Mouse (Mus musculus) T-helper 2 cell (primary cell): ENCODE results near the gene Tmem248.

ENCODE experiments used
- in situ Hi-C: fragments of 300-600 bp; cut with MboI, MseI; formaldehyde crosslinking; loops from one replicate; pipeline ENCODE4 v1.15.1; 2025; ENCODE audit warnings: high pct_unique_total_duplicates

Gene Tmem248

DNA sequence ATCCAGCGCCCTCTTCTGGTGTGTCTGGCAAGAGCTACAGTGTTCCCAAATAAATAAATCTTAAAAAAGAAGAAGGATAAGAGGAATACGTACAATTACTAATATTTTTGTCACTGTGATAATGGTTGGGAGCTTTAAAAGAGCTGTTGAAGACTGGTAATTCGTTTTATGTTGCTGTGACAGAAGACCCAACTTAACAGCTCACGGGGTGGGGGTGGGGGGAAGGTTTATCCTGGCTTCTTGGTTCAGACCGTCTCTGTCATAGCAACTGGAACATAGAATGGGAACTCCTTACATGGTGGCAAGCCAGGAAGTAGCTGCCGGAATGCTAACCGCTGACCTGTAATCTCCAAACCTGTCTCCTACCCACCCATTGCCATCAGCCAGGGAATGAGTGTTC, at the start of gene Tmem248:
Gene Tmem248, plus strand, starts transcription at position 301 of the 400 bp plus-strand sequence.
- in situ Hi-C loops = loop anchor here (25.0 kb wide), 1 partner anchor 479 kb away; the partner anchor contains the start of gene Nipsnap2

GRCm38 (mm10) chr5:130169109-130169508, 47.8 kb upstream of the Tmem248 start:
- in situ Hi-C loops = no loop called here

- in situ Hi-C loops = no loop called here
Measured at GRCm38 (mm10) chr5:130170666-130171422, 46.0 kb upstream of the Tmem248 start.

DNA sequence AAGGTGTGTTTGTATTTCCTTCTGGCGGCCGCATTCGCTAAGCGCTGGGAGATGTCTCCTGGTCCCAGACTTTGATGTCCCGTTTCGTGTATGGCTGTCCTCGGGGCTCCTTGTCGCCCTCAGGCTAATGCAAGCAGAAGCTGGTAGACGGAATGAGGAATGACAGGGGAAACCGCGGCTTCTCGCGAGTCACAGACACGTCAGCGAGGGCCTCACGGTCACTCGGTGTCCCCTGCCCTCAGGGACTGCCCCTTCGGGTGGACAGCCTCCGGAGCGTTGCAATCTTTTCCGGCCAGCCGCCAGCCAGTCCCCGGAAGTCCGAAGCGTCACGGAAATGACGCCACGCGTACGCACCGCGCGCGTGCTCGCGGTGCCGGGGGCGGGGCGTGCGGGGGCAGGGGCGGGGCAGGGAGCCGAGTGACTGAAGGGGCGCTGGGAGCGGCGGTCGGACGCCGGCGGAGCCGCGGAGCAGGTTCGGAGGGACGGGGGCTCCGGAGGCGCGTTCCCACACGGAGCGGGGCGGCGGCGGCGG, 45.4 kb upstream of the Tmem248 start, which contains the start of gene Rabgef1:
Gene Rabgef1, plus strand, starts transcription at position 376 of the 532 bp plus-strand sequence.
- in situ Hi-C loops = no loop called here

GRCm38 (mm10) chr5:130171956-130172601, 44.8 kb upstream of the Tmem248 start:
- in situ Hi-C loops = no loop called here

DNA sequence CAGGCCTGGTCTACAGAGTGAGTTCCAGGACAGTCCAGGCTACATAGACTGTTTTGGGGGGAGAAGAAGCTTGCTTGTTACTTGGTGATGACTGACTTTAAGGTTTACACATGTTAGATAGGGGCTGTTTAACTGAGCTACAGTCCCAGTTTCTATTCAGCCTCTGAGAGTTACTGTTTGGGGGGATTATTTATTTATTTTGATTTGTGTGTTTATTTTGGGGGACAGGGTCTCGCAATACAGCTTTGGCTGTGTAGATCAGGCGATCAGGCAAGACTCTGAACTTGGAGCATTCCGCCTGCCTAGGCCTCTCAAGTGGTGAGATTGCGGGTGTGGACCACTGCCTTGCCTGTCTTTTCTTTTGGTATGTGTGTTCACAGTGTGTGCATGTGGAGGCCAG, 43.9 kb upstream of the Tmem248 start:
- in situ Hi-C loops = no loop called here

GRCm38 (mm10) chr5:130177871-130178270, 39.0 kb upstream of the Tmem248 start:
- in situ Hi-C loops = no loop called here

- in situ Hi-C loops = no loop called here
Measured at GRCm38 (mm10) chr5:130180362-130180761, 36.5 kb upstream of the Tmem248 start.

GRCm38 (mm10) chr5:130181740-130182540, 34.9 kb upstream of the Tmem248 start:
- in situ Hi-C loops = no loop called here

DNA sequence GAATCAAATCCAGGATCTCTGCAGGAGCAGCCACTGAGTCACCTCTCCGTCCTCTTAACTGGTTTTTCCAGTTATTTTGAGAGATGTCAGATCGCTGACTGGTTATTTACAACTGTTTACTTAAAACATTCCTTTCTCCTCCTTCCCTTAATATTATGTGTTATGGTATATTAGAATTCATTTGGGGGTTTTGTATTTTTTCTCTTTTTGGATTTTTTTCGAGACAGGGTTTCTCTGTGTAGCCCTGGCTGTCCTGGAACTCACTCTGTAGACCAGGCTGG, 34.4 kb upstream of the Tmem248 start:
- in situ Hi-C loops = no loop called here

DNA sequence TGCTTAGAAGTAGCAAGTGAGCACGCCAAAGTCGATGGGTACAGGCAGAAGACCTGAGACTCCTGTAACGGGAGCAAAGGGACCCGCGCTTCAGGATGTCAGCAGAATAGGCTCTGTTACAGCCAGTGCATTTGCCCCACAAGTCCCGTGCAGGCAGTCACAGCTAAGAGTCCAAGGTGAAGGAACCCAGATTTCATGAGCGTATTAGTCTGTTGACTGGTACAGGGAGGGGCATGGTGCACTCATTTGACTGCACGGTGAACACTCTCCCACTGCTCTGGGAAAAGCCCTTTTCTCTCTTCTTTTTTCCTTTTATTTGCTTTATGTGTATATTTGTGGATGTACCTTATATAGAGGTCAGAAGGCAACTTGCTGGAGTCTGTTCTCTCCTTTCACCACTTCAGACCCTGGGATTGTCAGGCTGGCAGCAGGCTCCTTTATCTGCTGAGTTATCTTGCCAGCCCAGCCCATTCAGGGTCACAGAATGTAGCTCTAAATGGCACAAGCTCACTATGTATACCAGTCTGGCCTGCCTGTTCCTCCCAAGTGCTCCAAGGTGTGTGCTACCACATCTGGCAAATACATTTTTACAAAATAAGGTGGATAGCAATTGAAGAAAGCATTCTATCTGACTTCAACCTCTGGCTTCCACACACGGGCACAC, 32.6 kb upstream of the Tmem248 start:
- in situ Hi-C loops = no loop called here

GRCm38 (mm10) chr5:130185312-130185711, 31.6 kb upstream of the Tmem248 start:
- in situ Hi-C loops = no loop called here

GRCm38 (mm10) chr5:130187383-130187782, 29.5 kb upstream of the Tmem248 start:
- in situ Hi-C loops = no loop called here

- in situ Hi-C loops = no loop called here
Measured at GRCm38 (mm10) chr5:130190909-130191308, 26.0 kb upstream of the Tmem248 start.

DNA sequence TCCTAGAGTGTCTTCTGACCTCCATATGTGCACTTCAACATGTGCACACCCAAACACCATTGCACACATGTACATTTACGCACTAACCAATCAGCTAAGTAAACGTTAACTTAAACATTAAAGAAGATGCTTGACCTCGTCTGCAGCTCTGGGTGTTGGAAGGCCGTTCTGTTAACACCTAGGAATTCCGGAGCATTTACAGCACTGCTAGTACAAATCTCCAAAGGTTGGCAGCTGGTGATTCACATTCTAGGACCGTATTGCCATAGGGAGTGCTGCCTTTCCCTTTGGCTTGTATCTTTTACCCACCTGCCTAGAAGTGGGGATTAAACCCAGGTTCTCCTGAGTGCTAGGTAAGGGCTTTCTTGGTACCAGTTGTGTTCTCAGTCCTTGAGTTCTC, 25.0 kb upstream of the Tmem248 start:
- in situ Hi-C loops = no loop called here

GRCm38 (mm10) chr5:130192356-130192944, 24.4 kb upstream of the Tmem248 start:
- in situ Hi-C loops = no loop called here

- in situ Hi-C loops = no loop called here
Measured at GRCm38 (mm10) chr5:130193760-130194159, 23.1 kb upstream of the Tmem248 start.

GRCm38 (mm10) chr5:130196307-130196706, 20.6 kb upstream of the Tmem248 start:
- in situ Hi-C loops = no loop called here

- in situ Hi-C loops = no loop called here
Measured at GRCm38 (mm10) chr5:130197454-130197853, 19.4 kb upstream of the Tmem248 start.

DNA sequence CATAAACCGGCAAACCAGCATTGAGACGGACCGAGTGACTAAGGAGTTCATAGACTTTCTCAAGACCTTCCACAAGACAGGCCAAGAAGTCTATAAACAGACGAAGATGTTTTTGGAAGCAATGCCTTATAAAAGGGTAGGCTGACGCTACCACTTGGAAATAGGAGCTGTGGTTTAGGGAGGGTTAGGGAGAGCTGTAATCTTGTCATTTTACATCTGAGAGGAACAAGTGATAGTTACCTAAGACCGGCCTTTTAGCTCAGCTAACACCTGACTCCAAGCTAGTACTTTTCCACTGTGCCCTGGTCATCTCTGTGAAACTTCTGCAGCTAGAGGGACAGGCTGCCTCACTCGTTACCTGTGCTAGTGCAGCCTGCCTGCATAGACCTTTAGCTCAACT, 18.9 kb upstream of the Tmem248 start:
- in situ Hi-C loops = no loop called here
